Mouse (Mus musculus) lung, embryonic 14.5 days (tissue): ENCODE results near the gene Ppm1b. TPM values are rescaled to one million over a fixed set of nuclear protein-coding genes. Genes with fewer than 3 reads are reported as not detected.

Experiments
- ATAC-seq: fragments of 200-750 bp; cut with Nextera tagmentation; 2 replicates; pipeline ENCODE4 v1.8.0; 2017; ENCODE audit warnings: mild to moderate bottlenecking, moderate TSS enrichment, moderate library complexity; ENCODE audit not compliant: insufficient read depth
- DNase-seq: peaks from one replicate; pipeline ENCODE4 v3.0.0-alpha.2; 2015
- H3K27ac ChIP-seq: fragments of 300-500 bp; sonication (generic); 2 replicates; pipeline ENCODE4 v1.5.1; 2014; ENCODE audit warnings: low read depth, mild to moderate bottlenecking, moderate library complexity
- H3K27me3 ChIP-seq: fragments of 300-500 bp; sonication (generic); 2 replicates; pipeline ENCODE4 v1.6.1; 2014; ENCODE audit warnings: low read length, control low read depth; ENCODE audit not compliant: insufficient read depth
- H3K36me3 ChIP-seq: fragments of 300-500 bp; sonication (generic); 2 replicates; pipeline ENCODE4 v1.6.1; 2014; ENCODE audit warnings: control low read depth; ENCODE audit not compliant: insufficient read depth
- H3K4me1 ChIP-seq: fragments of 300-500 bp; sonication (generic); 2 replicates; pipeline ENCODE4 v1.6.1; 2014; ENCODE audit warnings: antibody characterized with exemption, control low read depth; ENCODE audit not compliant: insufficient read depth
- H3K4me2 ChIP-seq: fragments of 300-500 bp; sonication (generic); 2 replicates; pipeline ENCODE4 v1.6.1; 2014; ENCODE audit warnings: mild to moderate bottlenecking
- H3K4me3 ChIP-seq: fragments of 300-500 bp; sonication (generic); 2 replicates; pipeline ENCODE4 v1.5.1; 2014; ENCODE audit warnings: low read depth, low read length
- H3K9ac ChIP-seq: fragments of 300-500 bp; sonication (generic); 2 replicates; pipeline ENCODE4 v1.6.1; 2014
- H3K9me3 ChIP-seq: fragments of 300-500 bp; sonication (generic); 2 replicates; pipeline ENCODE4 v1.6.1; 2016; ENCODE audit warnings: low read depth, low read length, control low read depth
- CTCF ChIP-seq: IDR thresholded peaks from 2 replicates; pipeline ENCODE4 v1.5.1; 2016; ENCODE audit warnings: antibody characterized with exemption, low read depth
- WGBS: fragments of 180-500 bp; shearing (Covaris S2); extraction: QIAGEN DNeasy Blood & Tissue Kit; methylation state at CpG from one replicate; pipeline ENCODE4 v1.1.7; 2014; 5-methylcytosine and 5-hydroxymethylcytosine counted together
- polyA plus RNA-seq: library from polyadenylated mRNA; unstranded; fragments of >200 nt; fragmentation: Nextera tagmentation; extraction: Ambion mirVana; gene quantifications from 2 replicates; pipeline ENCODE4 v1.2.1, GENCODE M21; 2014

The Ppm1b gene
- polyA plus RNA-seq, 1 experiment from 2014 or later: 68.2 TPM

DNA sequence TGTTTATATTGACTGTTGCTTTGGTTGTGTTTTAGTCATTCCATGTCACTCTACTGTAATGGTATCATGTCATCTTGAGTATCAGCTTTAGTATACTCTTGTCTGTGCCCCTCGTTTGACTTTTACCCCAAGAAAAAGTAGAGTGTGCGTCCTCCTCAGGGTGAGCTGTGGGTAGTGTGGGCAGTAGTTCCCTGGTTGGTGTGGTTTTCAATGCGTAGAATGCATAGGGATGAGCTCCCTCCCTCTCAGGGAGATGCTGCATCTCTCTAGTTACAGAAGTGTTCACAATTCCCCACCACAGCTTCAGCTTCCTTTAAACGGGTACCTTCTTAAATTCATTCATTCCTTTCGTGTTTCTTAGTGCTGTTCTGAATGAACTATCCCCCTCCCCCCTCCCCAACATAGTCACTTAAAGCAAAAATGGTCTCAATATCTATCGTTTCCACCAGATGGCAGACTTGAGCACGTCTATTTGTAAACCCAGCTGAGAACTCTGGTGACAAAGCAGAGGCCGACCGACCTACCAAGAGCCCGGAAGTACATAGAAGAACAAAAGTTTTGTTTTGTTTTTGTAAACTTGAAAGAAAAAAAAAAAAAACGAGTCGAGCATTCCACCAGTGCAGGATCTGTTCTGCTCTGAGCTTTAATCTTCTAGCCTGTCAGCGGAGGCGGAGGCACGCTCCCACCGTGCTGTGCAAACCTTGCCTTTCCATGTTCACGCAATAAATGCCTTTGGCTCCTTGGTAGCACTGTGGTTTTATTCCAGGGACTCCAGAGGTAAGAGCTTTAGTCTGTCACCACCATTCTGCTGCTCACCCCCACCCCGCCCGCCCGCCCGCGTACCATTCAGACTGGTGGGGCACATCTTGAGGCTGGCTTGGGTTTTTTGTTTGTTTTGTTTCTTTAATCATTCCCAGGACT is 67.0 kb downstream of the Ppm1b start:
- Histone ChIP-seq H3K4me1 (no peaks in the 10 kb centered on the region), H3K4me3 (no peak overlapping the region), H3K27me3 (no peaks in the 10 kb centered on the region), H3K4me2 (no peak overlapping the region), H3K27ac (peak overlapping the region; percentile 34; the same call in 1 of the 2 replicates), H3K9me3 (no peaks in the 10 kb centered on the region), H3K36me3 (no peaks in the 10 kb centered on the region), H3K9ac (no peak overlapping the region)
- TF ChIP-seq CTCF: peak; percentile 66
- ATAC-seq (peak; percentile 51), DNase-seq (peak; percentile 92)
- WGBS: 50% methylated on average over 22 of the region's 22 CpGs

DNA sequence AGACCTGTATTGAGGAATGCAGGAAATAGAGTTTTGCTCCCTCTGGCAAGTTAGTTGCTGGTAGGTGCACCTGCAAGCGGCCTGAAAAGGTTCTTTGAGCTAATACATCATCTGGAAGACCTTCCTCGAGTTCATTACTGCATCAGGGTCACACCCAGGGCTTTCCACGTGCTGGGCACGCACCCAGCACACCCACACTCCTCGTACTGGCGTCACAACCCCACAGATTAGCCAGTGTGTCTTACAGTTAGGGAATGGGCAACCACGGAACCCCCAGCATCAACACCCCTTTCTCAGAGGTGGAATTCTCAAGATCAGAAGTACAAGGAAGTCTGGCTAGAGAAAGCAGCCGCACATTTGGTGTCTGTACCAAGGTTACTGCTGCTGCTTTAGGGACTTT is 67.7 kb downstream of the Ppm1b start:
- Histone ChIP-seq H3K27ac (no peak overlapping the region; the same call in 1 of the 2 replicates), H3K9ac (no peak overlapping the region), H3K9me3 (no peaks in the 10 kb centered on the region), H3K4me2 (no peak overlapping the region), H3K36me3 (no peaks in the 10 kb centered on the region), H3K4me1 (no peaks in the 10 kb centered on the region), H3K27me3 (no peaks in the 10 kb centered on the region), H3K4me3 (no peak overlapping the region)
- no peak for TF ChIP-seq CTCF
- 81% methylated on average over 8 of the region's 8 CpGs for WGBS
- ATAC-seq (no peak), DNase-seq (no peak)

DNA sequence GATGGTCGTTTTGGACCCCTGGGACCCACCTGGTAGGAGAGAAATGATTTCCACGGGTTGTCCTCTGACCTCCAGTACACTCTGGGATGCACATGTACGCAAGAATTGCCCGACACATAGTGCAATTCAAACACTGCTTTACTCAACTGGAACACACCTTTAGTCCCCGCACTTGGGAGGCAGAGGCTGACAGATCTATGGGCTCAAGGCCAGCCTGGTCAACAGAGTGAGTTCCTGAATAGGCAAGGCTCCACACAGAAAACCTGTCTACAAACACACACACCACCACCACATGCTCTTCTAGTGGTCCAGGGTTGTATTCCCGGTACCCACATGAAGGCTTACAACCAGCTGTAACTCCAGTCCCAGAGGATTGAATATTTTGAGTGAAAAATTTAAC is 68.6 kb downstream of the Ppm1b start:
- H3K4me1 ChIP-seq: no peaks in the 10 kb centered on the region
- DNase-seq (no peak), ATAC-seq (no peak)
- H3K36me3 ChIP-seq: no peaks in the 10 kb centered on the region
- no peak overlapping the region for H3K4me2 ChIP-seq
- 87% methylated on average over 6 of the region's 6 CpGs for WGBS
- no peaks in the 10 kb centered on the region for H3K27me3 ChIP-seq
- H3K9me3 ChIP-seq: no peaks in the 10 kb centered on the region
- TF ChIP-seq CTCF: no peak
- H3K9ac ChIP-seq: no peak overlapping the region
- H3K4me3 ChIP-seq: no peak overlapping the region
- H3K27ac ChIP-seq: no peak overlapping the region

DNA sequence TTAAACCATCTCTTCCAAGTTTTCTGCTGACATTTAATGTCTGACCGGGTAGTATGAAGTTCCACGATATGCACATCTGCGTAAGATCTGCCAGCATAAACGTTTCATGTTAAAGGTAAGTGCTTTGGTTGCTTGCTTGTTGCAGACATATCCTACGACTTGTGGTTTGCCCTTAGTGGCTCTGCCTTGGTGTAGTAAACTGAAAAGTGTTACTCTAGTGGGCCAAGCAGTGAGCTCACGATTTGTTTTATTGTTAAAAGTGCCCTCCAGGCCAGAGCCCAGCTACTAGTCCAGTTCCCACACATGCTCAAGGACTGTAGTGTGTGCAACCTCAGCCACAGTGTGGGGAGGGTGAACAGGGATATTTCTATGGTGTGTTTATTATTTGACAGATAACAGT is 69.9 kb downstream of the Ppm1b start:
- ATAC-seq: no peak
- Histone ChIP-seq H3K27ac (no peak overlapping the region), H3K9me3 (no peaks in the 10 kb centered on the region), H3K4me1 (no peaks in the 10 kb centered on the region), H3K36me3 (no peaks in the 10 kb centered on the region), H3K4me3 (no peak overlapping the region), H3K4me2 (no peak overlapping the region), H3K27me3 (no peaks in the 10 kb centered on the region), H3K9ac (no peak overlapping the region)
- TF ChIP-seq CTCF: no peak
- 75% methylated on average over 6 of the region's 6 CpGs for WGBS
- no peak for DNase-seq

DNA sequence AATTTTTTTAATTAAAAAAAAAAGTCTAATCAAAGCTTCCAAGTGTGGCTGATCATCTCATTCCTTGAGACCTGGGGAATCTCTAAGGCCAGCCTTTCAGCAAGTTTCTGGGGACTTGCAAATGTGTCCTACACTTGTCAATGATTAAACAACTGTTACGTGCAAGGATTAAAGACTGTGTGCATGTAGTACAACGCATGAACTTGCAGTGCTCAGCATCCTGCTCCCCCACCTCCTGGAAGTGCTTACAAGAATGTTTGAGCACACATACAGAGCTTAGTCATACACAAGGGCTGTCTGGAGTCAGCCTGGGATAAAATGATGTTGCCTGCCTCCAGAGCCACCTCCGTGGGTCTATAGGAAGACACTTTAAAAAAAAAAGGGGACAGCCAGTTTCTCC is 70.7 kb downstream of the Ppm1b start:
- TF ChIP-seq CTCF: no peak
- ATAC-seq (no peak), DNase-seq (no peak)
- no peak overlapping the region for H3K4me3 ChIP-seq
- no peaks in the 10 kb centered on the region for H3K27me3 ChIP-seq
- H3K36me3 ChIP-seq: no peaks in the 10 kb centered on the region
- H3K9ac ChIP-seq: no peak overlapping the region
- H3K9me3 ChIP-seq: no peaks in the 10 kb centered on the region
- 56% methylated on average over 3 of the region's 3 CpGs for WGBS
- no peak overlapping the region for H3K4me2 ChIP-seq
- H3K27ac ChIP-seq: no peak overlapping the region
- H3K4me1 ChIP-seq: no peaks in the 10 kb centered on the region

DNA sequence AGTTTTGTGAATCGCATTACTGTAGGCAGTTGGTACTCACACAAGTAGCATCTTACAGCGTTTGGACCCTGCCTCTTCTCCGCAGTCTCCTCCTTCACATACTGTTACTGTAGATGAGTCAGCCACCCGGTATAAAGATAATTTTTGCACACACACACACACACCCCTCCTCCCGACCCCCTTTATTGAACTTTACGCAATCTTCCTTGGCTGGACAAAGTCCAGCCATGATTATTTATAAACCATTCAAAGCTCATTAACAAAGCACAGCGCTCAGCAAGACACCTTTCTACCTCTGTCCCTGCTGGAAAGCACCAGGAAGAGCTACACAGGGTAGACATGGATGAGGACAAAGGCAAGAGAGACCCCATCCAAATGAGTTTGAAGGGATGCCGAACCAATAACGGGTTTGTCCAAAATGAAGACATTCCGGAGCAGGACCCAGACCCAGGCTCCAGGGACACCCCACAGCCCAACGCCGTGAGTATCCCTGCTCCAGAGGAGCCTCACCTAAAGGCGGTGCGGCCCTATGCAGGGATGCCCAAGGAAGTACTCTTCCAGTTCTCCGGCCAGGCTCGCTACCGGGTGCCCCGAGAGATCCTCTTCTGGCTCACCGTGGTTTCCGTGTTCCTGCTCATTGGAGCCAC is 71.7 kb downstream of the Ppm1b start, which contains the start of gene Slc3a1:
Gene Slc3a1, plus strand, starts transcription at position 284 of the 647 bp plus-strand sequence.
- WGBS: 85% methylated on average over 20 of the region's 20 CpGs
- TF ChIP-seq CTCF: no peak

DNA sequence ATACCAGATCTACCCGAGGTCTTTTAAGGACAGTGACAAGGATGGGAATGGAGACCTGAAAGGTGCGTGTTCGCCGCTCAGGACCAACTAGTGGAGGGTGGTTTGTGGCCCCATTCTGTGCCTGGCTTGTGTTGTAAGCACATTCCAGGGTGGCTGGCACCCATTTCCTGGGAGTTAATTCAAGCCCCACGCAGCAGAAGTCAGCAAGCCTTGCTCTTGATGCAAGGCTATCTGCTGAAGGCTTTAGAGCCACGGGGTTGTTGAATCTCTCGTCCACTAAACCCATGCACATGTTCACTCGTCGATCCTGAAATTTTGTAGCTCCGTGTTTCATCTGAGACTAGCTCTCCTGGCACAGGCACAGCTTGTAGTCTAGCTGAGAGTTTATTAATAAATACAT is 72.3 kb downstream of the Ppm1b start:
- no peak for TF ChIP-seq CTCF
- DNase-seq (no peak), ATAC-seq (no peak)
- Histone ChIP-seq H3K27ac (no peak overlapping the region), H3K9me3 (no peaks in the 10 kb centered on the region), H3K4me3 (no peak overlapping the region), H3K27me3 (no peaks in the 10 kb centered on the region), H3K4me2 (no peak overlapping the region), H3K4me1 (no peaks in the 10 kb centered on the region), H3K9ac (no peak overlapping the region), H3K36me3 (no peaks in the 10 kb centered on the region)
- WGBS: 89% methylated on average over 10 of the region's 10 CpGs

More for the DNA sequence above, 71.7 kb downstream of the Ppm1b start, which contains the start of gene Slc3a1:
- no peak within 1 kb of the TSS for H3K9ac ChIP-seq
- H3K4me3 ChIP-seq: no peak within 1 kb of the TSS
- no peak within 1 kb of the TSS for H3K4me2 ChIP-seq
- DNase-seq: no peak
- no peaks in the 10 kb centered on the region for H3K27me3 ChIP-seq
- no peaks in the 10 kb centered on the region for H3K9me3 ChIP-seq
- no peak for ATAC-seq
- no peak within 1 kb of the TSS for H3K27ac ChIP-seq
- no peaks in the 10 kb centered on the region for H3K4me1 ChIP-seq
- no peaks in the 10 kb centered on the region for H3K36me3 ChIP-seq
